Mouse (Mus musculus): Measurements from ENCODE around the gene Zfp595. TPM values are rescaled to one million over a fixed set of nuclear protein-coding genes. Genes with fewer than 3 reads are reported as not detected.

Gene Zfp595
- total and polyA plus RNA-seq, 3 experiments, result 4.6 to 10.1 (median 6.4) TPM

- TF ChIP-seq MAZ (IDR thresholded peaks at IDR 0.05; ENCODE audit: low read depth, low read length) (no peak), BHLHE40 (IDR thresholded peaks at IDR 0.05; ENCODE audit: low read depth, low read length) (no peak), UBTF (IDR thresholded peaks at IDR 0.05; ENCODE audit: low read depth, low read length) (no peak), SMC3 (IDR thresholded peaks at IDR 0.05; ENCODE audit: low read depth, low read length) (no peak), RAD21 (IDR thresholded peaks at IDR 0.05; ENCODE audit: low read depth, low read length) (no peak), MEF2A (IDR thresholded peaks at IDR 0.05; ENCODE audit: borderline replicate concordance, low read depth, low read length) (no peak), MYC (IDR thresholded peaks at IDR 0.05; ENCODE audit: low read depth, low read length) (no peak), CHD1 (IDR thresholded peaks at IDR 0.05; ENCODE audit: low read depth, low read length) (no peak), IRF4 (IDR thresholded peaks at IDR 0.05; ENCODE audit: low read depth, low read length) (no peak), POLR2AphosphoS2 (IDR thresholded peaks at IDR 0.05; ENCODE audit: low read depth, low read length) (no peak), ZKSCAN1 (IDR thresholded peaks at IDR 0.05; ENCODE audit: borderline replicate concordance, low read depth, low read length) (no peak), CTCF (conservative IDR thresholded peaks at IDR 0.05 in 1 of 2, IDR thresholded peaks at IDR 0.05 in 1 of 2; ENCODE audit: low read depth in 2 of 2, low read length in 2 of 2) (no peak), NRF1 (IDR thresholded peaks at IDR 0.05; ENCODE audit: low read depth, low read length) (no peak), SIN3A (IDR thresholded peaks at IDR 0.05; ENCODE audit: low read length) (no peak)
- H3K4me2 ChIP-seq (ENCODE audit: insufficient read depth, low read depth, poor library complexity, severe bottlenecking), result no peak overlapping the region
- DNase-seq (ENCODE audit: extremely low read depth), result no peak
- H3K36me3 ChIP-seq (replicated peaks in 1 of 2; ENCODE audit: control insufficient read depth in 1 of 2, insufficient read depth in 1 of 2, low read length in 1 of 2), result peaks cover 0 to 2% of the 10 kb centered on the region in 2 experiments
- H3K4me1 ChIP-seq (ENCODE audit: control insufficient read depth in 1 of 2, insufficient read depth in 2 of 2), result no peaks in the 10 kb centered on the region
- no peak overlapping the region for H3K4me3 ChIP-seq (replicated peaks in 1 of 3; ENCODE audit: low read depth in 2 of 3, low read length in 2 of 3, poor library complexity in 1 of 3)
- no peaks in the 10 kb centered on the region for H3K27me3 ChIP-seq (replicated peaks)
- no peak overlapping the region for H3K27ac ChIP-seq (ENCODE audit: insufficient read depth, low read depth)
- H3K79me2 ChIP-seq (replicated peaks; ENCODE audit: control insufficient read depth, extremely low read depth, insufficient read depth, poor library complexity, severe bottlenecking), result peaks cover 2% of the 10 kb centered on the region; the same call in 1 of the 2 replicates
- no peak overlapping the region for H3K9ac ChIP-seq (ENCODE audit: insufficient read depth, low read depth)
- in situ Hi-C loops (cut with MboI; ENCODE audit: low pct_ligation_motif_present, low pct_unique_long_range_greater_than_20kb, low sequenced_read_pairs) (no loop called here), dilution Hi-C loops (cut with MboI; ENCODE audit: extremely low pct_ligation_motif_present, extremely low pct_unique_long_range_greater_than_20kb, low sequenced_read_pairs) (no loop called here)
- no peaks in the 10 kb centered on the region for H3K9me3 ChIP-seq (replicated peaks; ENCODE audit: low read length)
Observed at GRCm38 (mm10) chr13:67351854-67352253, 19.5 kb upstream of the Zfp595 start.

GRCm38 (mm10) chr13:67343422-67343821 is 11.1 kb upstream of the Zfp595 start:
- H3K36me3 ChIP-seq (replicated peaks in 1 of 2; ENCODE audit: control insufficient read depth in 1 of 2, insufficient read depth in 1 of 2, low read length in 1 of 2), result peaks cover 22 to 48% of the 10 kb centered on the region in 2 experiments
- dilution Hi-C loops (cut with MboI; ENCODE audit: extremely low pct_ligation_motif_present, extremely low pct_unique_long_range_greater_than_20kb, low sequenced_read_pairs), result no loop called here
- in situ Hi-C loops (cut with MboI; ENCODE audit: low pct_ligation_motif_present, low pct_unique_long_range_greater_than_20kb, low sequenced_read_pairs), result no loop called here
- H3K79me2 ChIP-seq (replicated peaks; ENCODE audit: control insufficient read depth, extremely low read depth, insufficient read depth, poor library complexity, severe bottlenecking), result no peaks in the 10 kb centered on the region; the same call in 1 of the 2 replicates
- H3K9me3 ChIP-seq (replicated peaks; ENCODE audit: low read length), result no peaks in the 10 kb centered on the region
- H3K9ac ChIP-seq (ENCODE audit: insufficient read depth, low read depth), result no peak overlapping the region
- TF ChIP-seq SMC3 (IDR thresholded peaks at IDR 0.05; ENCODE audit: low read depth, low read length), result no peak
- no peaks in the 10 kb centered on the region for H3K27me3 ChIP-seq (replicated peaks)
- no peak for DNase-seq (ENCODE audit: extremely low read depth)
- no peak overlapping the region for H3K4me3 ChIP-seq (replicated peaks in 1 of 3; ENCODE audit: low read depth in 2 of 3, low read length in 2 of 3, poor library complexity in 1 of 3)
- H3K4me1 ChIP-seq (ENCODE audit: control insufficient read depth in 1 of 2, insufficient read depth in 2 of 2), result no peaks in the 10 kb centered on the region
- H3K4me2 ChIP-seq (ENCODE audit: insufficient read depth, low read depth, poor library complexity, severe bottlenecking), result no peak overlapping the region
- no peak overlapping the region for H3K27ac ChIP-seq (ENCODE audit: insufficient read depth, low read depth)

GRCm38 (mm10) chr13:67332877-67333276 is 507 bp upstream of the Zfp595 start:
- Histone ChIP-seq H3K4me1 (ENCODE audit: control insufficient read depth in 1 of 2, insufficient read depth in 2 of 2) (peaks cover 0 to 25% of the 10 kb centered on the region in 2 experiments; a peak in 2 of 4 replicates), H3K27ac (ENCODE audit: insufficient read depth, low read depth) (no peak overlapping the region), H3K4me2 (ENCODE audit: insufficient read depth, low read depth, poor library complexity, severe bottlenecking) (peak overlapping the region; percentile 80), H3K27me3 (replicated peaks) (no peaks in the 10 kb centered on the region), H3K79me2 (replicated peaks; ENCODE audit: control insufficient read depth, extremely low read depth, insufficient read depth, poor library complexity, severe bottlenecking) (peaks cover 5% of the 10 kb centered on the region), H3K4me3 (replicated peaks in 1 of 3; ENCODE audit: low read depth in 2 of 3, low read length in 2 of 3, poor library complexity in 1 of 3) (peak overlapping the region; percentile 54 to 84 (median 77)), H3K9ac (ENCODE audit: insufficient read depth, low read depth) (peak overlapping the region; percentile 51; the same call in 1 of the 2 replicates), H3K36me3 (replicated peaks in 1 of 2; ENCODE audit: control insufficient read depth in 1 of 2, insufficient read depth in 1 of 2, low read length in 1 of 2) (peaks cover 0 to 7% of the 10 kb centered on the region in 2 experiments), H3K9me3 (replicated peaks; ENCODE audit: low read length) (peaks cover 4% of the 10 kb centered on the region)
- TF ChIP-seq MYC (IDR thresholded peaks at IDR 0.05; ENCODE audit: low read depth, low read length) (no peak), RCOR1 (conservative IDR thresholded peaks at IDR 0.05; ENCODE audit: low read depth, low read length) (0 out of 2 replicates have a peak, but pooled peaks have one; percentile 12), RAD21 (IDR thresholded peaks at IDR 0.05; ENCODE audit: low read depth, low read length) (no peak)
- dilution Hi-C loops (cut with MboI; ENCODE audit: extremely low pct_ligation_motif_present, extremely low pct_unique_long_range_greater_than_20kb, low sequenced_read_pairs) (no loop called here), in situ Hi-C loops (cut with MboI; ENCODE audit: low pct_ligation_motif_present, low pct_unique_long_range_greater_than_20kb, low sequenced_read_pairs) (no loop called here)
- no peak for DNase-seq (ENCODE audit: extremely low read depth)
